Mouse (Mus musculus) hindbrain, embryonic 10.5 days (tissue): Measurements from ENCODE around the gene Dner. TPM values are rescaled to one million over a fixed set of nuclear protein-coding genes. Genes with fewer than 3 reads are reported as not detected.

Experiments
- DNase-seq: peaks from one replicate; pipeline ENCODE4 v3.0.0-alpha.2; 2017; ENCODE audit warnings: low spot score
- H3K27ac ChIP-seq: fragments of 300-500 bp; sonication (generic); 2 replicates; pipeline ENCODE4 v1.5.1; 2016; ENCODE audit warnings: mild to moderate bottlenecking, moderate library complexity
- H3K27me3 ChIP-seq: fragments of 300-500 bp; sonication (generic); 2 replicates; pipeline ENCODE4 v1.6.1; 2016; ENCODE audit warnings: mild to moderate bottlenecking; ENCODE audit not compliant: poor library complexity, insufficient read depth, severe bottlenecking
- H3K36me3 ChIP-seq: fragments of 300-500 bp; sonication (generic); 2 replicates; pipeline ENCODE4 v1.6.1; 2016; ENCODE audit warnings: mild to moderate bottlenecking, moderate library complexity
- H3K4me1 ChIP-seq: fragments of 300-500 bp; sonication (generic); replicated peaks from 2 replicates; pipeline ENCODE4 v1.6.1; 2016; ENCODE audit warnings: mild to moderate bottlenecking
- H3K4me3 ChIP-seq: fragments of 300-500 bp; sonication (generic); 2 replicates; pipeline ENCODE4 v1.5.1; 2016; ENCODE audit warnings: mild to moderate bottlenecking, moderate library complexity
- H3K9me3 ChIP-seq: fragments of 300-500 bp; sonication (generic); 2 replicates; pipeline ENCODE4 v1.6.1; 2016; ENCODE audit warnings: mild to moderate bottlenecking, moderate library complexity
- WGBS: fragments of 180-500 bp; shearing (Covaris S2); methylation state at CpG from one replicate; pipeline ENCODE4 v1.1.7; 2016; 5-methylcytosine and 5-hydroxymethylcytosine counted together
- polyA plus RNA-seq: library from polyadenylated mRNA; unstranded; fragments of >200 nt; fragmentation: Nextera tagmentation; extraction: Ambion mirVana; gene quantifications from 2 replicates; pipeline ENCODE4 v1.2.1, GENCODE M21; 2016

Gene Dner
- polyA plus RNA-seq, 1 experiment from 2014 or later: 37.3 TPM

- Histone ChIP-seq H3K4me3 (no peak overlapping the region), H3K36me3 (no peaks in the 10 kb centered on the region), H3K4me1 (no peaks in the 10 kb centered on the region), H3K9me3 (no peaks in the 10 kb centered on the region), H3K27ac (no peak overlapping the region), H3K27me3 (no peaks in the 10 kb centered on the region)
- DNase-seq: no peak
- 77% methylated on average over 10 of the region's 10 CpGs for WGBS
Observed at GRCm38 (mm10) chr1:84449566-84450278, 246.3 kb downstream of the Dner start.

- DNase-seq: no peak
- Histone ChIP-seq H3K9me3 (no peaks in the 10 kb centered on the region), H3K27me3 (no peaks in the 10 kb centered on the region), H3K4me3 (no peak overlapping the region), H3K36me3 (no peaks in the 10 kb centered on the region), H3K27ac (no peak overlapping the region), H3K4me1 (no peaks in the 10 kb centered on the region)
- 75% methylated on average over 3 of the region's 3 CpGs for WGBS
Observed at GRCm38 (mm10) chr1:84443640-84444039, 252.4 kb downstream of the Dner start.

GRCm38 (mm10) chr1:84443050-84443449 is 253.0 kb downstream of the Dner start:
- WGBS: 89% methylated on average over 5 of the region's 5 CpGs
- H3K4me1 ChIP-seq: no peaks in the 10 kb centered on the region
- no peak overlapping the region for H3K4me3 ChIP-seq
- H3K36me3 ChIP-seq: no peaks in the 10 kb centered on the region
- no peak for DNase-seq
- no peaks in the 10 kb centered on the region for H3K27me3 ChIP-seq
- no peaks in the 10 kb centered on the region for H3K9me3 ChIP-seq
- no peak overlapping the region for H3K27ac ChIP-seq

DNA sequence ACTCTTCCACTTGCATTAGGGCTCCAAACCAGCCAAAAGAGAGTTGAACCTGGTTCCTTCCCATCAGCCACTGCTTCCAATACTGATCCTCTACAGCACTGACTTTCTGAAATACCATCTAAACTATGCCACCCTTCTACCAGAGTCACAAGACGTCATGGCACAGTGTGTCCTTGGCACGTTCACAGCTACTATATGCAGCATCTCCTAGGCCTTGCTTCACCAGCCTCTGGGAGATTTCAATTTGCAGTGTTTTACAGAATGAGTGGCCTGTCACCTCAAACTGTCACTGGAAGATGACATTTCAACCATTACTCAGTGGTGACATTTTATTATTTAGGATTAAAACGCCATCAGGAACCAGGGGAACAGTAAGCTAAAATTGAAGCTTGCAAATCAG is 254.6 kb downstream of the Dner start:
- H3K4me3 ChIP-seq: no peak overlapping the region
- no peaks in the 10 kb centered on the region for H3K36me3 ChIP-seq
- H3K9me3 ChIP-seq: no peaks in the 10 kb centered on the region
- no peak overlapping the region for H3K27ac ChIP-seq
- H3K4me1 ChIP-seq: no peaks in the 10 kb centered on the region
- DNase-seq: no peak
- 83% methylated on average over 3 of the region's 3 CpGs for WGBS
- no peaks in the 10 kb centered on the region for H3K27me3 ChIP-seq

DNA sequence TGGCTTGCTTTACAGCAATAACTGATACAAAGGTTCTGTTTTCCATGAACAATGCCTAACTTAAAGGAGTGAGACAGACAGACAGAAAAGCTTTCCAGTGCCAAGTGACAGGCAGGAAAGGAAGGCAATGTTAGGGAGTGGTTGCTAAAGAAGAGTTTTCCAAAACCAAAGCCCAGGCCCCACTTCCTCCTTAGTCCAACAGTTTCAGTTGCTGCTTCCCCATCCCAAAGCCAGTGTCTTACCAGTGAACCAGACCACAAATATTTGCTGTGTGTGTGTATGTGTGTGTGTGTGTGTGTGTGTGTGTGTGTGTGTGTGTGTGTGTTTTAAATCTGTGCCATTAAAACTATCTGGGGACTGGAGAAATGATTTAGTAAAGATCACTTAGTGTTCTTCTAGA is 258.5 kb downstream of the Dner start:
- Histone ChIP-seq H3K27ac (no peak overlapping the region), H3K4me1 (no peaks in the 10 kb centered on the region), H3K36me3 (no peaks in the 10 kb centered on the region), H3K9me3 (no peaks in the 10 kb centered on the region), H3K4me3 (no peak overlapping the region), H3K27me3 (no peaks in the 10 kb centered on the region)
- DNase-seq: no peak

DNA sequence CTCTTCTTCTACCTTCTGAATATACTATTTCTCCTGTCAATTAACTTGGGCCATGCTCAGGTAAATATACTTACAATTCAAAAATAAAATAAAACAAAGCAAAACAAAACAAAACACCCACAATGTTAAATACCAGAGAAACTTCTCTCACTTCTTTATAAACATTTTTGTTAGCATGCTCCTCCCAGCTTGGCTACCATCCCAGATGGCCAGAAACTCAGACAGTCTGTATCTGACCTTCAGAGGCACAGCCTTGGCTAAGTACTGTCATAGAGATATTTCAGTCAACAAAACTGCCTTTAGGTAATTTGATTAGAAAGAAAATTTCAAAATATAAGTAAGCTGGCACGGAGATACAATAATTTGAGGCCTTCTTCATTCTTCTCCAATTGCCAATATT is 259.7 kb downstream of the Dner start:
- Histone ChIP-seq H3K4me3 (no peak overlapping the region), H3K4me1 (no peaks in the 10 kb centered on the region), H3K36me3 (no peaks in the 10 kb centered on the region), H3K9me3 (no peaks in the 10 kb centered on the region), H3K27me3 (no peaks in the 10 kb centered on the region), H3K27ac (no peak overlapping the region)
- no peak for DNase-seq
- WGBS: 82% methylated on average over 1 of the region's 1 CpGs

GRCm38 (mm10) chr1:84433291-84433980 is 262.6 kb downstream of the Dner start:
- WGBS: 83% methylated on average over 6 of the region's 6 CpGs
- Histone ChIP-seq H3K4me1 (no peaks in the 10 kb centered on the region), H3K27ac (no peak overlapping the region), H3K36me3 (no peaks in the 10 kb centered on the region), H3K4me3 (no peak overlapping the region), H3K9me3 (no peaks in the 10 kb centered on the region), H3K27me3 (no peaks in the 10 kb centered on the region)
- no peak for DNase-seq

GRCm38 (mm10) chr1:84432311-84432710 is 263.7 kb downstream of the Dner start:
- no peak for DNase-seq
- no peaks in the 10 kb centered on the region for H3K36me3 ChIP-seq
- 63% methylated on average over 1 of the region's 1 CpGs for WGBS
- H3K9me3 ChIP-seq: no peaks in the 10 kb centered on the region
- H3K4me1 ChIP-seq: no peaks in the 10 kb centered on the region
- no peaks in the 10 kb centered on the region for H3K27me3 ChIP-seq
- no peak overlapping the region for H3K27ac ChIP-seq
- no peak overlapping the region for H3K4me3 ChIP-seq

DNA sequence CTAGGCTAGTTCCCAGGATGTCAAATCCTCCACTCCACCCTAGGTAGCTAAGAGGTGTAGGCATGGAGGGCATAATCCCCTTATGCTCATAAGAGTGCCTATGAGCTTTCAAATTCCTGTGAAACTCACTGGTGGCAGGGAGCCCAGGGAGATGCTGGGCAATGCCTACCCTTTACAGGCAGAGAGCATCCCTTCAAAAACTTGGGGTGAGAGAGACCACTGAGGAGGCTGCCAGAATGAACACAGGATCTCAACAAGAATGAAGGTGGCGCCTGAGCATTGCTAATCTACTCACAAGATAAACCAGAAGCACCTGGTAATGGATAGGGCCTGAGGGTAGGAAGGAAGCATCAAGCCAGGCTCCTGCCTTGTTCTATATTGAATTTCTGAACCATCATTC is 267.7 kb downstream of the Dner start:
- Histone ChIP-seq H3K27me3 (no peaks in the 10 kb centered on the region), H3K4me1 (no peaks in the 10 kb centered on the region), H3K36me3 (no peaks in the 10 kb centered on the region), H3K27ac (no peak overlapping the region), H3K9me3 (no peaks in the 10 kb centered on the region), H3K4me3 (no peak overlapping the region)
- no peak for DNase-seq
- WGBS: 83% methylated on average over 1 of the region's 1 CpGs

DNA sequence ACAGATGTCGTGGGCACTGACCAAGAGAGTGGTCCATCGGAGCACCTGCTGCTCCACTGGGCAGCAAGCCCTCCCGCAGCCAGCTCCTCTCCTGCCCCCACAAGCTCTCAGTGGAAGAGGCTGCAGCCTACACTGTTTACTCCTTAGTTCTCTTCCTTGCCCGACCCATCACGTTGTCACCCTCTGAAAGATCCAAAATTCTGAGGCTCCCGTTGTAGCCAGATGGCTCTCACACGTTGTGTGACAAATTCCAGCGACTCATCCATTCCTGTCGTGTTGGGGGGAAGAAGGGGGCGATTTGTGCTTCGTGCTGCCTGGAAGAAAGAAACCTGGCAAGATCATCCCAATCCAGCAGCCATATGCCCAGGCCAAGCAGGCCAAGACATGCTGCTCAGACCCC is 268.3 kb downstream of the Dner start:
- no peak for DNase-seq
- Histone ChIP-seq H3K27ac (no peak overlapping the region), H3K27me3 (no peaks in the 10 kb centered on the region), H3K9me3 (no peaks in the 10 kb centered on the region), H3K4me1 (no peaks in the 10 kb centered on the region), H3K36me3 (no peaks in the 10 kb centered on the region), H3K4me3 (no peak overlapping the region)
- 86% methylated on average over 11 of the region's 11 CpGs for WGBS

DNA sequence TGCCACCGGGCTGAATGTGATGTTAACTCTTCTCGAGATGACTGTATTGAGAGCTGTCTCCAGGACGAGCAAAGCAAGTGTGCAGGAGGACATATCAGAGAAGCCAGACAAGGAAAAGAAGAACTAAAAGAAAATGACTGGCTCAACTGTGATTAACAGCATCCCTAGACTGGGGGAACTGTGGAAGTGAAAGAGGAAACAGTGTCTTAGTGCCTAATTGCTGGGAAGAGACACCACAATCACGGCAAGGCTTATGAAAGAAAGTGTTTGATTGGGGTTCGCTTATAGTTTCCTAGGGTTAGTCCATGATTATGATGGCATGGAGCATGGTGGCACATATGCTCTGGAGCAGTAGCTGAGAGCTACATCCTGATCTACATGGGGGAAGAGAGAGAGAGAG is 269.3 kb downstream of the Dner start:
- Histone ChIP-seq H3K27me3 (no peaks in the 10 kb centered on the region), H3K4me3 (no peak overlapping the region), H3K36me3 (no peaks in the 10 kb centered on the region), H3K9me3 (no peaks in the 10 kb centered on the region), H3K4me1 (no peaks in the 10 kb centered on the region), H3K27ac (no peak overlapping the region)
- no peak for DNase-seq
- WGBS: 86% methylated on average over 5 of the region's 5 CpGs

GRCm38 (mm10) chr1:84422881-84423280 is 273.1 kb downstream of the Dner start:
- WGBS: 62% methylated on average over 2 of the region's 2 CpGs

DNA sequence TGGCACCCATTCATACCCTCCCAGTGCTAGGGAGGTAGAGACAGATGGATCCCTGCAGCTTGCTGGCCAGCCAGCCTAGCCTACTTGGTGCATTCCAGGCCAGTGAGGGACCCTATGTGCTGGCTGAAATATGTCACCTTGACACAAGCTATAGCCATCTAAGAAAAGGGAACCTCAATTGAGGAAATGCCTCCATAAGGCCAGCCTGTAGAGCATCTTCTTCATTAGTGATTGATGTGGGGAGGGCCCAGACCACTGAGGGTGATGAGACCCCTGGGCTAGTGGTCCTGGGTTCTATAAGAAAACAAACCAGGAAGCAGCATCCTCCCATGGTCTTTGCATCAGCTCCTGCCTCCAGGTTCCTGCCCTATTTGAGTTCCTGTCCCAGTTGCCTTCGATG is 274.2 kb downstream of the Dner start:
- DNase-seq: no peak
- Histone ChIP-seq H3K9me3 (no peaks in the 10 kb centered on the region), H3K4me1 (peaks cover 14% of the 10 kb centered on the region), H3K4me3 (no peak overlapping the region), H3K36me3 (no peaks in the 10 kb centered on the region), H3K27me3 (no peaks in the 10 kb centered on the region), H3K27ac (no peak overlapping the region)
- WGBS: 79% methylated on average over 1 of the region's 1 CpGs

More at GRCm38 (mm10) chr1:84422881-84423280, 273.1 kb downstream of the Dner start:
- Histone ChIP-seq H3K4me3 (no peak overlapping the region), H3K27ac (no peak overlapping the region), H3K4me1 (peaks cover 9% of the 10 kb centered on the region), H3K27me3 (no peaks in the 10 kb centered on the region), H3K9me3 (no peaks in the 10 kb centered on the region), H3K36me3 (no peaks in the 10 kb centered on the region)
- DNase-seq: no peak
